Mouse (Mus musculus) lung, embryonic 14.5 days (tissue): ENCODE data around the gene Habp2. TPM values are rescaled to one million over a fixed set of nuclear protein-coding genes. Genes with fewer than 3 reads are reported as not detected.

Source experiments
- ATAC-seq: fragments of 200-750 bp; cut with Nextera tagmentation; 2 replicates; pipeline ENCODE4 v1.8.0; 2017; ENCODE audit warnings: mild to moderate bottlenecking, moderate TSS enrichment, moderate library complexity; ENCODE audit not compliant: insufficient read depth
- DNase-seq: peaks from one replicate; pipeline ENCODE4 v3.0.0-alpha.2; 2015
- H3K27ac ChIP-seq: fragments of 300-500 bp; sonication (generic); 2 replicates; pipeline ENCODE4 v1.5.1; 2014; ENCODE audit warnings: low read depth, mild to moderate bottlenecking, moderate library complexity
- H3K27me3 ChIP-seq: fragments of 300-500 bp; sonication (generic); 2 replicates; pipeline ENCODE4 v1.6.1; 2014; ENCODE audit warnings: low read length, control low read depth; ENCODE audit not compliant: insufficient read depth
- H3K36me3 ChIP-seq: fragments of 300-500 bp; sonication (generic); 2 replicates; pipeline ENCODE4 v1.6.1; 2014; ENCODE audit warnings: control low read depth; ENCODE audit not compliant: insufficient read depth
- H3K4me1 ChIP-seq: fragments of 300-500 bp; sonication (generic); 2 replicates; pipeline ENCODE4 v1.6.1; 2014; ENCODE audit warnings: antibody characterized with exemption, control low read depth; ENCODE audit not compliant: insufficient read depth
- H3K4me2 ChIP-seq: fragments of 300-500 bp; sonication (generic); 2 replicates; pipeline ENCODE4 v1.6.1; 2014; ENCODE audit warnings: mild to moderate bottlenecking
- H3K4me3 ChIP-seq: fragments of 300-500 bp; sonication (generic); 2 replicates; pipeline ENCODE4 v1.5.1; 2014; ENCODE audit warnings: low read depth, low read length
- H3K9ac ChIP-seq: fragments of 300-500 bp; sonication (generic); 2 replicates; pipeline ENCODE4 v1.6.1; 2014
- H3K9me3 ChIP-seq: fragments of 300-500 bp; sonication (generic); 2 replicates; pipeline ENCODE4 v1.6.1; 2016; ENCODE audit warnings: low read depth, low read length, control low read depth
- CTCF ChIP-seq: IDR thresholded peaks from 2 replicates; pipeline ENCODE4 v1.5.1; 2016; ENCODE audit warnings: antibody characterized with exemption, low read depth
- WGBS: fragments of 180-500 bp; shearing (Covaris S2); extraction: QIAGEN DNeasy Blood & Tissue Kit; methylation state at CpG from one replicate; pipeline ENCODE4 v1.1.7; 2014; 5-methylcytosine and 5-hydroxymethylcytosine counted together
- polyA plus RNA-seq: library from polyadenylated mRNA; unstranded; fragments of >200 nt; fragmentation: Nextera tagmentation; extraction: Ambion mirVana; gene quantifications from 2 replicates; pipeline ENCODE4 v1.2.1, GENCODE M21; 2014

Gene Habp2
- 2.8 and 3.1 TPM in 2 replicates for polyA plus RNA-seq

DNA sequence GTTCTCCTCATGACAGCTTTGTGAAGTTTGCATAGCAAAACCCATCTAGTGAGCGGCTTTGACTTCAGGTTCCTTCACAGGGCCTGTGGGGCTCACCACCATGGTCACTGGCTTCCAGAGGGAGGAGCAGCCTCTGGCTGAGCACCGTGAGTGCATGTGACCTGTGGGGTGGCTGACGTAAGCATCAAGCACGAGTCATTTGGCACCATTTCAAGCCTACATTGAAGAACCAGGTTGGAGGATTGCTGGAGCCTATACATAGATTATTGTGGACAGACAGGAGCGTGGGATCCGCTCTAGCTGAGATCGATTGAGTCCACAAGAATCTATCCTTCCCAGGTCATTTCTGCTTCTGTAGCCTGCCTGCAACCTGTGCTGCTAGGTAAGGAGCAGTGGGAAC is at the start of gene Habp2:
Habp2 (plus strand) TSS at position 272 of the 400 bp plus-strand sequence.
- Histone ChIP-seq H3K9me3 (no peaks in the 10 kb centered on the region), H3K4me1 (no peaks in the 10 kb centered on the region), H3K4me2 (no peak within 1 kb of the TSS), H3K4me3 (no peak within 1 kb of the TSS), H3K9ac (no peak within 1 kb of the TSS), H3K36me3 (no peaks in the 10 kb centered on the region), H3K27me3 (no peaks in the 10 kb centered on the region), H3K27ac (no peak within 1 kb of the TSS)
- DNase-seq (peak; percentile 28), ATAC-seq (no peak)
- 62% methylated on average over 7 of the region's 7 CpGs for WGBS
- TF ChIP-seq CTCF: no peak

DNA sequence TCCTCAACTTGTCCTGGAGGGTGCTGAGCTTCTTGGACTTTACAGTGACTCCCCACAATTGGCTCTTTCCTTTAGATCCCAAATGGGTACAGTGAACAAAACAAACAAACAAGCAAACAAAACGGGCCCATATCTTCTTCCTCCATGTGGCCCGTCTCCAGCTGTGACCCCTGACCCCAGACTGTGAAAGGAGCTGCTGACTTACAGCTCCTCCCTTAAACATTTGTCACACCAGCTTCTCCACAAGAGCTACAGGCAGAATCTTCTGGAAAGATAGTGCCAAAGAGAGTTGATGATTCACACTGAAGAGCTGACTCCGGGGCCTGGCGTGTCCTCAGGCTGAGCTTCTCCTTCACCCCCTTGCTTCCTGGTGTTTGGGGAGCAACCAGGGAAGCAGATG is 48.4 kb upstream of the Habp2 start:
- Histone ChIP-seq H3K4me1 (peaks cover 8% of the 10 kb centered on the region; the same call in 1 of the 2 replicates), H3K9ac (no peak overlapping the region), H3K27me3 (no peaks in the 10 kb centered on the region), H3K4me2 (no peak overlapping the region), H3K36me3 (no peaks in the 10 kb centered on the region), H3K27ac (no peak overlapping the region), H3K4me3 (no peak overlapping the region), H3K9me3 (no peaks in the 10 kb centered on the region)
- TF ChIP-seq CTCF: no peak
- ATAC-seq (no peak), DNase-seq (peak; percentile 42)
- WGBS: 35% methylated on average over 4 of the region's 4 CpGs

DNA sequence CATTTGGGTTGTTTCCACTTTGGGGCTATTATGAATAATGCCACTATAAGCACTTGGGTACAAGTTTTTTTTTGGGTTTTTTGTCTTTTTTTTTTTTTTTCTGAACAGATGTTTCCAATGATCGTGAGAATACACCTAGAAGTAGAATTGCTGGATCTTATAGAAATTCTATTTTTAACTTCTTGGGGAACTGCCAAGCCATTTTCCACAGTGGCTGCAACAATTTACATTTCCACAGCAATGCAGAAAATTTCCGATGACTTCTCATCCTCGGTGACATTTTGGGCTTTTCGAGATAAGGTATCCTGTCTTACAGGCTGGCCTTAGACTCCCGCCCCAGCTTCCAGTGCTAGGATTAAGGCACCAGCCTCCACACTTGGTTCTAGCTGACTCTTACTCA is 41.7 kb upstream of the Habp2 start:
- Histone ChIP-seq H3K27me3 (no peaks in the 10 kb centered on the region), H3K9ac (no peak overlapping the region), H3K4me3 (no peak overlapping the region), H3K4me2 (no peak overlapping the region), H3K36me3 (no peaks in the 10 kb centered on the region), H3K4me1 (no peaks in the 10 kb centered on the region), H3K27ac (no peak overlapping the region), H3K9me3 (no peaks in the 10 kb centered on the region)
- TF ChIP-seq CTCF: no peak
- WGBS: 58% methylated on average over 5 of the region's 5 CpGs
- ATAC-seq: no peak
- peak; percentile 55 for DNase-seq

DNA sequence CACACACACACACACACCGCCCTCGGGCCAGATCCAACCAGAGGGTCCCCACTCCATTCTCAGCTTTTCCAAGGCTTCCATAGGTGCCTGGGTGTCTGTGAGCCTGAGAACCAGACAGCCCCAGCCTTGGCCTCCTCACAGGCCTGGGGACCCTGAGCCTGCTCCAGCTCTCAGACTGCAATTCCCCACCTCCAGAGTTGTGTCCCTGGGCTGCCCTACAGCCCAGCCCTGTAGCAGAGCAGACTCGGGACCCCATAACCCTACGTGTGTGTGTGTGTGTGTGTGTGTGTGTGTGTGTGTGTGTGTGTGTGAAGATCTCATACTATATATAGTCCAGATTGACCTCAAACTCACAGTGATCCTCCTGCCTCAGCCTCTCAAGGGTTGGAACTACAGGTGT is 34.1 kb upstream of the Habp2 start:
- Histone ChIP-seq H3K27ac (peak overlapping the region; percentile 43; the same call in 1 of the 2 replicates), H3K36me3 (no peaks in the 10 kb centered on the region), H3K4me1 (no peaks in the 10 kb centered on the region), H3K9me3 (no peaks in the 10 kb centered on the region), H3K4me2 (no peak overlapping the region), H3K4me3 (no peak overlapping the region), H3K9ac (no peak overlapping the region), H3K27me3 (no peaks in the 10 kb centered on the region)
- 69% methylated on average over 4 of the region's 4 CpGs for WGBS
- no peak for DNase-seq
- no peak for TF ChIP-seq CTCF
- ATAC-seq: no peak

DNA sequence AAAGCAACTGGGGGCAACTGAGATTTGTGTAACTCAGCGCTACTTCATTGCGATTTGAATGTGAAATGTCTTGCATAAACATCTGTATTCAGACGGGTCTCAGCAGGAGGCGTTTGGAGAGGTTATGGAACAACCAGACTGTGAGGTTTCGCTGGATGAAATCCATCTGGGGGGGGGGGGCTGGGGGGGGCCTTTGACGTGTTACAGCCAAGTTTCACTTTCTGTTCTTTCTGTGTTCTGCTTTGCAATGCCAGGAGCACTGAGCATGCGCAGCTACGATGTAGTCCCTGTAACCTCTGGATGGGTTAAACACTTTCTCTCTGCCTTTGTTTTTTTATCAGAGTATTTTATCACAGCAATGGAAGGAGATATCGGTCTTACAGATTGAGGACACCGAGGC is 33.7 kb upstream of the Habp2 start:
- Histone ChIP-seq H3K9ac (no peak overlapping the region), H3K4me1 (no peaks in the 10 kb centered on the region), H3K4me3 (no peak overlapping the region), H3K27me3 (no peaks in the 10 kb centered on the region), H3K9me3 (no peaks in the 10 kb centered on the region), H3K4me2 (peak overlapping the region; percentile 18; the same call in 1 of the 2 replicates), H3K36me3 (no peaks in the 10 kb centered on the region), H3K27ac (peak overlapping the region; percentile 43; the same call in 1 of the 2 replicates)
- TF ChIP-seq CTCF: no peak
- DNase-seq (peak; percentile 64), ATAC-seq (peak; percentile 73; the same call in 1 of the 2 replicates)
- WGBS: 50% methylated on average over 10 of the region's 10 CpGs

DNA sequence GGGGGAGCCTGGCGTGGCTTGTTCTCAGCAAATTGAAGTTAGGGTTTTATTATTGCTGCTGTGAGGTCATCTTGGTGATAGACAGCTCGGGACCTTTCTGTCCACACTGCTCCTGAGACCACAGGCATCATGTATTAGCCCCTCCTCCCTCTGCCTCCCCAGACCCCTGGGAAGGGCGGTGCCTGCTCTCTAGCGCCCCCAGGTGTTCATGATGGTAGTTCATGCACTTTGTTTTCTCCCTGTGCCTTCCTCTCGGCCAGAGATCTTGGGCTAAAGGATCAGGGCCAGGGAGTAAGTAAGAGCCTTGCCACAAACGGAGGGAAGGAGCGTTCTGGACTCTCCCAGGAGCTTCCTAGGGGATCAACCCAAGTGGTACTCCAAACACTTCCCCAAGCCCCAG is 32.2 kb upstream of the Habp2 start:
- 48% methylated on average over 7 of the region's 7 CpGs for WGBS

DNA sequence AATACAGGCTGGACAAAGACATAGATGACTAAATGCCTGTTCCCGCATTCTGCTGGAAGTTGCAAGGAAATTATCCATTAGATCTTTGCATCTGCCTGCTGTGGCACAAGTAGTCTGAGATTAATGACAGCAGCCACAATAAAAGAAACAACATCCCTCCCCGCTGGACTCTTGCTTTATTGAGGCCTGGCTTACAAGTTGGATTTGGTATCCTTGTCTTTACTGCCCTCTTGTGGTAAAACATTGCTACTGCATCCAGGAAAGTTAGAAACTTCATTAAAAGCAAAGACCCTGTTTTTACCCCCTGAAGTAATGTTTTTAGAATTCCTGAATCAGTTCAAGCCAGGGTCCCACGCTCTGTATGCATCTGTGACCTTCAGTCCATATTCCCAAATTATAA is 31.4 kb upstream of the Habp2 start:
- Histone ChIP-seq H3K9ac (no peak overlapping the region), H3K4me2 (no peak overlapping the region), H3K27me3 (no peaks in the 10 kb centered on the region), H3K9me3 (no peaks in the 10 kb centered on the region), H3K4me3 (no peak overlapping the region), H3K27ac (no peak overlapping the region), H3K4me1 (no peaks in the 10 kb centered on the region), H3K36me3 (no peaks in the 10 kb centered on the region)
- peak; percentile 94 for TF ChIP-seq CTCF
- DNase-seq (peak; percentile 89), ATAC-seq (no peak; the same call in 1 of the 2 replicates)
- 19% methylated on average over 3 of the region's 3 CpGs for WGBS

More for the DNA sequence above, 32.2 kb upstream of the Habp2 start:
- ATAC-seq (no peak), DNase-seq (peak; percentile 41)
- Histone ChIP-seq H3K27ac (no peak overlapping the region), H3K9me3 (no peaks in the 10 kb centered on the region), H3K4me2 (no peak overlapping the region), H3K9ac (no peak overlapping the region), H3K36me3 (no peaks in the 10 kb centered on the region), H3K4me3 (no peak overlapping the region), H3K27me3 (no peaks in the 10 kb centered on the region), H3K4me1 (no peaks in the 10 kb centered on the region)
- TF ChIP-seq CTCF: peak; percentile 71

DNA sequence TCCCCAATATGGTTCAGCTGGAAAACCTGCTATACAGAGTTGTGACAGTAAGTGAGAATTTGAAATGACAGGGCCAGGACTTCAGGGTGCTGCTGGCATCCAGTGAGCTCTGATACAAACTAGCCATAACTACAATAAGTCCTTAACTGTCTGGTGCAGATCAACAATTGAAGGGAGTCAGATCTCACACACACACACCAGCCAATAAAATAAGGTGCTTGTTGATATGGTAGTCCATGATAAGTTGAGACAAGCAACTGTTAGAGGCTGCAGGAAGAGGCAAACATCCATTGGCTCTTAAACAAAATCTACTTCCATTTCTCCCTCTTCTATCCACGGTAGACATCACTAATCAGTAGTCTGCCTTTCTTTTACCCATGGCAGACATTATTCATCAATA is 30.7 kb upstream of the Habp2 start:
- no peak for TF ChIP-seq CTCF
- H3K27ac ChIP-seq: no peak overlapping the region
- no peak overlapping the region for H3K4me2 ChIP-seq
- H3K36me3 ChIP-seq: no peaks in the 10 kb centered on the region
- no peak overlapping the region for H3K9ac ChIP-seq
- no peaks in the 10 kb centered on the region for H3K9me3 ChIP-seq
- H3K4me1 ChIP-seq: no peaks in the 10 kb centered on the region
- H3K27me3 ChIP-seq: no peaks in the 10 kb centered on the region
- ATAC-seq (no peak), DNase-seq (no peak)
- 32% methylated on average over 1 of the region's 1 CpGs for WGBS
- H3K4me3 ChIP-seq: no peak overlapping the region
